Mouse (Mus musculus) monocyte, adult 5-6 weeks (primary cell): ENCODE data around the gene Olfr70. TPM values are rescaled to one million over a fixed set of nuclear protein-coding genes. Genes with fewer than 3 reads are reported as not detected.

Source experiments
- ATAC-seq: fragments of 153-309, 156-312 bp; replicated peaks from 2 replicates; pipeline ENCODE4 v1.8.0; 2017; ENCODE audit warnings: mild to moderate bottlenecking; ENCODE audit not compliant: low TSS enrichment, insufficient number of reproducible peaks, severe bottlenecking, poor library complexity, low FRiP score
- total RNA-seq: library from RNA; stranded (forward); fragments of 200-1000, 200-491, 200-594 nt; gene quantifications from 3 replicates; pipeline ENCODE4 v1.2.3, GENCODE M21; 2017

The Olfr70 gene
- total RNA-seq, 1 experiment from 2014 or later, result not detected

- no peak for ATAC-seq
Measured at GRCm38 (mm10) chr4:43720491-43721228, 20.1 kb upstream of the Olfr70 start.

- no peak for ATAC-seq
Measured at GRCm38 (mm10) chr4:43713652-43714219, 13.1 kb upstream of the Olfr70 start.

- no peak for ATAC-seq
Measured at GRCm38 (mm10) chr4:43711821-43712220, 11.2 kb upstream of the Olfr70 start.

GRCm38 (mm10) chr4:43709869-43710268 lies 9.3 kb upstream of the Olfr70 start, which contains the start of gene Olfr71:
Olfr71 (minus strand) TSS chr4:43710255.
- ATAC-seq, result no peak

- no peak for ATAC-seq
Measured at GRCm38 (mm10) chr4:43705991-43706390, 5.4 kb upstream of the Olfr70 start.

- no peak for ATAC-seq
Measured at GRCm38 (mm10) chr4:43703851-43704250, 3.2 kb upstream of the Olfr70 start.

GRCm38 (mm10) chr4:43703439-43703838 lies 2.8 kb upstream of the Olfr70 start:
- no peak for ATAC-seq

- no peak for ATAC-seq
Measured at GRCm38 (mm10) chr4:43696561-43696960, 4.0 kb downstream of the Olfr70 start.

- no peak for ATAC-seq
Measured at GRCm38 (mm10) chr4:43695249-43695671, 5.3 kb downstream of the Olfr70 start.

- ATAC-seq, result no peak
Measured at GRCm38 (mm10) chr4:43694439-43695248, 6.0 kb downstream of the Olfr70 start.

GRCm38 (mm10) chr4:43693806-43694241 lies 6.8 kb downstream of the Olfr70 start:
- peak; percentile 60 for ATAC-seq

GRCm38 (mm10) chr4:43691026-43691425 lies 9.6 kb downstream of the Olfr70 start:
- no peak for ATAC-seq

GRCm38 (mm10) chr4:43690021-43690420 lies 10.6 kb downstream of the Olfr70 start:
- no peak for ATAC-seq

- no peak for ATAC-seq
Measured at GRCm38 (mm10) chr4:43679416-43680043, 21.1 kb downstream of the Olfr70 start.

- no peak for ATAC-seq
Measured at GRCm38 (mm10) chr4:43678541-43678940, 22.1 kb downstream of the Olfr70 start.

GRCm38 (mm10) chr4:43675608-43676007 lies 25.0 kb downstream of the Olfr70 start:
- ATAC-seq, result no peak

- no peak for ATAC-seq
Measured at GRCm38 (mm10) chr4:43674974-43675373, 25.6 kb downstream of the Olfr70 start.

- no peak for ATAC-seq
Measured at GRCm38 (mm10) chr4:43673703-43674102, 26.9 kb downstream of the Olfr70 start.

GRCm38 (mm10) chr4:43672070-43672469 lies 28.5 kb downstream of the Olfr70 start:
- ATAC-seq, result peak; percentile 45
